Mouse (Mus musculus) small intestine, adult 2 months (tissue): ENCODE data around the gene Chd3. TPM values are rescaled to one million over a fixed set of nuclear protein-coding genes. Genes with fewer than 3 reads are reported as not detected.

ENCODE experiments used
- H3K27ac ChIP-seq: fragments of 200-500 bp; 2 replicates; pipeline ENCODE4 v1.5.1; 2012; ENCODE audit warnings: low read depth, low read length, control low read depth, inconsistent platforms; ENCODE audit not compliant: insufficient read depth
- H3K27me3 ChIP-seq: fragments of 200-500 bp; 2 replicates; pipeline ENCODE4 v1.6.1; 2012; ENCODE audit warnings: mild to moderate bottlenecking, moderate library complexity, low read length, inconsistent platforms; ENCODE audit not compliant: control insufficient read depth, insufficient read depth
- H3K36me3 ChIP-seq: fragments of 200-500 bp; 2 replicates; pipeline ENCODE4 v1.6.1; 2012; ENCODE audit warnings: mild to moderate bottlenecking, low read length, control low read depth, inconsistent platforms; ENCODE audit not compliant: control insufficient read depth, insufficient read depth
- H3K4me1 ChIP-seq: fragments of 200-500 bp; 2 replicates; pipeline ENCODE4 v1.6.1; 2012; ENCODE audit warnings: low read length, inconsistent platforms, mixed read lengths; ENCODE audit not compliant: control insufficient read depth, insufficient read depth, insufficient read length
- H3K4me3 ChIP-seq: fragments of 200-500 bp; 2 replicates; pipeline ENCODE4 v1.5.1; 2012; ENCODE audit warnings: low read depth, mild to moderate bottlenecking, control low read depth, inconsistent platforms, low read length, moderate library complexity
- CTCF ChIP-seq: fragments of 200-500 bp; IDR thresholded peaks from 2 replicates; pipeline ENCODE4 v1.5.1; 2012; ENCODE audit warnings: low read depth, mild to moderate bottlenecking, control low read depth, inconsistent platforms, low read length, moderate library complexity, mixed read lengths; ENCODE audit not compliant: insufficient replicate concordance, insufficient read length; ENCODE audit errors: extremely low read depth
- POLR2A ChIP-seq: fragments of 200-500 bp; IDR thresholded peaks from 2 replicates; pipeline ENCODE4 v1.6.1; 2012; ENCODE audit warnings: low read depth, mild to moderate bottlenecking, control low read depth, inconsistent platforms, low read length, moderate library complexity
- WGBS: fragments of 180-500 bp; shearing (Covaris S2); methylation state at CpG from one replicate; pipeline ENCODE4 v1.1.7; 2018; 5-methylcytosine and 5-hydroxymethylcytosine counted together
- polyA plus RNA-seq: library from polyadenylated mRNA; depleted of rRNA; stranded (reverse); fragments of >200 nt; gene quantifications from 2 replicates; pipeline ENCODE4 v1.2.3, GENCODE M21; 2012

Gene Chd3
- polyA plus RNA-seq, 1 experiment, result 240 TPM

GRCm38 (mm10) chr11:69414421-69415326, 45.5 kb upstream of the Chd3 start:
- 23% methylated on average over 4 of the region's 4 CpGs for WGBS
- no peaks in the 10 kb centered on the region for H3K36me3 ChIP-seq
- H3K27me3 ChIP-seq, result no peaks in the 10 kb centered on the region
- TF ChIP-seq POLR2A (no peak), CTCF (no peak)
- peaks cover 21% of the 10 kb centered on the region for H3K4me1 ChIP-seq
- H3K27ac ChIP-seq, result peak overlapping the region; percentile 63
- H3K4me3 ChIP-seq, result peak overlapping the region; percentile 62

- peak within 1 kb of the TSS; percentile 63 for H3K27ac ChIP-seq
- WGBS, result 27% methylated on average over 12 of the region's 12 CpGs
- H3K4me1 ChIP-seq, result peaks cover 21% of the 10 kb centered on the region
- no peaks in the 10 kb centered on the region for H3K27me3 ChIP-seq
- no peak within 1 kb of the TSS for H3K4me3 ChIP-seq
- TF ChIP-seq CTCF (no peak), POLR2A (peak; percentile 20; the same call in 1 of the 2 replicates)
- H3K36me3 ChIP-seq, result no peaks in the 10 kb centered on the region
These were observed 44.3 kb upstream of the Chd3 start, which contains the start of gene Kdm6b for GRCm38 (mm10) chr11:69413221-69414181. Gene Kdm6b (minus strand): TSS chr11:69413675.

GRCm38 (mm10) chr11:69412548-69412947, 43.3 kb upstream of the Chd3 start:
- TF ChIP-seq POLR2A (no peak), CTCF (no peak)
- Histone ChIP-seq H3K4me1 (peaks cover 27% of the 10 kb centered on the region), H3K27me3 (no peaks in the 10 kb centered on the region), H3K27ac (no peak overlapping the region), H3K36me3 (peaks cover 5% of the 10 kb centered on the region), H3K4me3 (no peak overlapping the region)
- 77% methylated on average over 7 of the region's 7 CpGs for WGBS

- peaks cover 14% of the 10 kb centered on the region for H3K36me3 ChIP-seq
- TF ChIP-seq POLR2A (peak; percentile 23), CTCF (no peak)
- WGBS, result 2% methylated on average over 39 of the region's 39 CpGs
- no peaks in the 10 kb centered on the region for H3K27me3 ChIP-seq
- H3K27ac ChIP-seq, result peak overlapping the region; percentile 99
- peaks cover 32% of the 10 kb centered on the region for H3K4me1 ChIP-seq
- peak overlapping the region; percentile 88 for H3K4me3 ChIP-seq
These were observed 42.5 kb upstream of the Chd3 start for GRCm38 (mm10) chr11:69411538-69412203.

- H3K4me1 ChIP-seq, result peaks cover 32% of the 10 kb centered on the region
- H3K27ac ChIP-seq, result peak overlapping the region; percentile 99
- WGBS, result under 1% methylated on average over 26 of the region's 26 CpGs
- peaks cover 20% of the 10 kb centered on the region for H3K36me3 ChIP-seq
- H3K27me3 ChIP-seq, result no peaks in the 10 kb centered on the region
- H3K4me3 ChIP-seq, result peak overlapping the region; percentile 88
- TF ChIP-seq POLR2A (peak; percentile 38), CTCF (no peak)
These were observed 41.9 kb upstream of the Chd3 start for GRCm38 (mm10) chr11:69411073-69411535.

GRCm38 (mm10) chr11:69410310-69411072, 41.3 kb upstream of the Chd3 start:
- WGBS, result under 1% methylated on average over 41 of the region's 41 CpGs
- Histone ChIP-seq H3K4me1 (peaks cover 32% of the 10 kb centered on the region), H3K36me3 (peaks cover 26% of the 10 kb centered on the region), H3K4me3 (peak overlapping the region; percentile 88), H3K27ac (peak overlapping the region; percentile 99), H3K27me3 (no peaks in the 10 kb centered on the region)
- TF ChIP-seq POLR2A, result no peak; the same call in 1 of the 2 replicates
- TF ChIP-seq CTCF, result no peak

GRCm38 (mm10) chr11:69410045-69410309, 40.8 kb upstream of the Chd3 start:
- Histone ChIP-seq H3K27me3 (no peaks in the 10 kb centered on the region), H3K4me1 (peaks cover 32% of the 10 kb centered on the region), H3K27ac (peak overlapping the region; percentile 99), H3K4me3 (peak overlapping the region; percentile 88), H3K36me3 (peaks cover 31% of the 10 kb centered on the region)
- WGBS, result under 1% methylated on average over 18 of the region's 18 CpGs
- TF ChIP-seq POLR2A (no peak), CTCF (no peak)
